Mouse (Mus musculus) small intestine, adult 2 months (tissue): ENCODE measurements around the gene Adamtsl4. TPM values are rescaled to one million over a fixed set of nuclear protein-coding genes. Genes with fewer than 3 reads are reported as not detected.

Source experiments
- H3K27ac ChIP-seq: fragments of 200-500 bp; 2 replicates; pipeline ENCODE4 v1.5.1; 2012; ENCODE audit warnings: low read depth, low read length, control low read depth, inconsistent platforms; ENCODE audit not compliant: insufficient read depth
- H3K27me3 ChIP-seq: fragments of 200-500 bp; 2 replicates; pipeline ENCODE4 v1.6.1; 2012; ENCODE audit warnings: mild to moderate bottlenecking, moderate library complexity, low read length, inconsistent platforms; ENCODE audit not compliant: control insufficient read depth, insufficient read depth
- H3K36me3 ChIP-seq: fragments of 200-500 bp; 2 replicates; pipeline ENCODE4 v1.6.1; 2012; ENCODE audit warnings: mild to moderate bottlenecking, low read length, control low read depth, inconsistent platforms; ENCODE audit not compliant: control insufficient read depth, insufficient read depth
- H3K4me1 ChIP-seq: fragments of 200-500 bp; 2 replicates; pipeline ENCODE4 v1.6.1; 2012; ENCODE audit warnings: low read length, inconsistent platforms, mixed read lengths; ENCODE audit not compliant: control insufficient read depth, insufficient read depth, insufficient read length
- H3K4me3 ChIP-seq: fragments of 200-500 bp; 2 replicates; pipeline ENCODE4 v1.5.1; 2012; ENCODE audit warnings: low read depth, mild to moderate bottlenecking, control low read depth, inconsistent platforms, low read length, moderate library complexity
- CTCF ChIP-seq: fragments of 200-500 bp; IDR thresholded peaks from 2 replicates; pipeline ENCODE4 v1.5.1; 2012; ENCODE audit warnings: low read depth, mild to moderate bottlenecking, control low read depth, inconsistent platforms, low read length, moderate library complexity, mixed read lengths; ENCODE audit not compliant: insufficient replicate concordance, insufficient read length; ENCODE audit errors: extremely low read depth
- POLR2A ChIP-seq: fragments of 200-500 bp; IDR thresholded peaks from 2 replicates; pipeline ENCODE4 v1.6.1; 2012; ENCODE audit warnings: low read depth, mild to moderate bottlenecking, control low read depth, inconsistent platforms, low read length, moderate library complexity
- WGBS: fragments of 180-500 bp; shearing (Covaris S2); methylation state at CpG from one replicate; pipeline ENCODE4 v1.1.7; 2018; 5-methylcytosine and 5-hydroxymethylcytosine counted together
- polyA plus RNA-seq: library from polyadenylated mRNA; depleted of rRNA; stranded (reverse); fragments of >200 nt; gene quantifications from 2 replicates; pipeline ENCODE4 v1.2.3, GENCODE M21; 2012; rRNA removed

Adamtsl4 gene
- polyA plus RNA-seq, 1 experiment, result 8.2 TPM

DNA sequence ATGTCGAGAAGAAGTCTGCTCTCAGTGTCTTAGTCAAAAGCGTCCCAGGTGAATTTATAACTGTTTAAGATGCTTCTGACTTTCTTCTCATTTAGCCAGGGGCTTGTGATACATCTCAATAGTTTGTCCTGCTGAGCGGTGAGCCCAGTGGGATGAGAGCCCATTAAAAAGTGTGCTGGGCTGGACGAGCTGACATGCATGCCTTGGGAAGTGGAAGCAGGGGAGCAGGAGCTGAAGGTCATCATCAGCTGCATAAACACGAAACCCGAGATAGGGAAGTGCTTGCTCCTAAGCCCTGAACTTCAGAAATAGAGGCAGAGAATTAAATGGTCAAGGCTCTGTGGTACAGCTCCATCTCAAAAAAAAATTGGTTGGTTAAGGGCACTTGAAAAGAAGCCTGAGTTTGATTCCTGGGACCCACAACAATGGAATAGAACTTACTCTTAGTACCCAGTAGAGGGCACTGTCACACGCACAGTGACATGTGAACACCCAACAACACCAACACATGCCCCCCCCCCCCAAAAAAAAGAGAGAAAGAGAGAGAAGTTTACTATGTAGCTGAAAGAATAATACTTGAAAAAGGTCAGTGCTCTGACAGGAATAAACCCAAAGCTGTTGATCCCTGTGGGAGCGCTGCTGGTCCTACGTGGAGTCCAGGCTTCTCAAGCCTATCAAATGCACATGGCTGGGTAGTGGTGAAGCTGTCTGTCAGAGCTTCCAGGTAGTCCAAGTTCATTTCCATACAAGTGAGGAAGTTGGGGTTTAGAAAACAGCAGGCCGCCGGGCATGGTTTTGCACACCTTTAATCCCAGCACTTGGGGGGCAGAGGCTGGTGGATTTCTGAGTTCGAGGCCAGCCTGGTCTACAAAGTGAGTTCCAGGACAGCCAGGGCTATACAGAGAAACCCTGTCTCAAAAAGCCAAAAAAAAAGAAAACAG, 54.8 kb downstream of the Adamtsl4 start:
- 63% methylated on average over 12 of the region's 12 CpGs for WGBS
- H3K27me3 ChIP-seq, result no peaks in the 10 kb centered on the region
- TF ChIP-seq CTCF (peak; percentile 59; the same call in 1 of the 2 replicates), POLR2A (no peak)
- no peak overlapping the region for H3K4me3 ChIP-seq
- peaks cover 8% of the 10 kb centered on the region for H3K4me1 ChIP-seq
- peaks cover 61% of the 10 kb centered on the region for H3K36me3 ChIP-seq
- peak overlapping the region; percentile 56; the same call in 1 of the 2 replicates for H3K27ac ChIP-seq

DNA sequence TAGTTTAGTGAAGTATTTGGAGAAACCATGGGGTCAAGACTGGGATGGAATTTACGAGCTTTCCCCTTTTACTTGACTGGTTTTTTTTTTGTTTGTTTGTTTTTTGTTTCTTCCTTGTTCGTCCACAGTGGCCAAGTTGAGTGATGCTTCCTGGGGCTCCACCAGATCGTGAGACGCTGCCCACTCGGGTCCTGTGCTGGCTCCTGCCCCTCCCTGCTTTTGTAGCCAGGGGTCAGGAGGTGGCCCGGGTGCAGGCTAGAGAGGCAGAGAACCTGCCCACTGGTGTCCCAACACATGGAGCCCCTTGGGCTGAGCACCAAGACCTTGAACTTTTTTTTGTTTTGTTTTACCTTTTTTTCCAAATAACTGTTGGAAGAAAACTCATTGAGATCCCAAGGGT, 56.4 kb downstream of the Adamtsl4 start:
- WGBS, result 62% methylated on average over 6 of the region's 6 CpGs
- Histone ChIP-seq H3K36me3 (peaks cover 69% of the 10 kb centered on the region), H3K27ac (no peak overlapping the region), H3K4me1 (peaks cover 10% of the 10 kb centered on the region), H3K27me3 (no peaks in the 10 kb centered on the region), H3K4me3 (no peak overlapping the region)
- TF ChIP-seq POLR2A (no peak), CTCF (no peak)

DNA sequence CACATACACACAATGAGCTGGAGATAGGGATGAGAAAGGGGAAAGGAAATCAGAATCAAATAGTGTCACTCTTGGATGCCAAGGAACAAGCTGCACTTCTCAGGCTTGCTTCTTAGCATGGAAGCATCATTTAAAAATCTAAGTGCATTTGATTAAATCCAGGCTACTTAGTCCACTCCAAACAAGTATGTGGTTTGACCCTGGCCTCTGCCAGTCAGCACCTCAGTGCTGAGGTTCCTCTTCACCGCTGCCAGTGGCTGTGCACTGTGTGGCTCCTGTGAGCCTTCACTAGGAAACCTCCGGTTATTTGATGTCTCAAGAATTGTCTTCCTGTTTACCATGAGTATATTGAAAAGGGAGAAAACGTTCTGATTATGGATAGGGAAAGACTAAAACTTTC, 56.9 kb downstream of the Adamtsl4 start:
- H3K36me3 ChIP-seq, result peaks cover 69% of the 10 kb centered on the region
- 58% methylated on average over 3 of the region's 3 CpGs for WGBS
- no peak overlapping the region for H3K27ac ChIP-seq
- no peak overlapping the region for H3K4me3 ChIP-seq
- H3K4me1 ChIP-seq, result peaks cover 8% of the 10 kb centered on the region
- no peaks in the 10 kb centered on the region for H3K27me3 ChIP-seq
- TF ChIP-seq POLR2A, result no peak
- TF ChIP-seq CTCF, result no peak

DNA sequence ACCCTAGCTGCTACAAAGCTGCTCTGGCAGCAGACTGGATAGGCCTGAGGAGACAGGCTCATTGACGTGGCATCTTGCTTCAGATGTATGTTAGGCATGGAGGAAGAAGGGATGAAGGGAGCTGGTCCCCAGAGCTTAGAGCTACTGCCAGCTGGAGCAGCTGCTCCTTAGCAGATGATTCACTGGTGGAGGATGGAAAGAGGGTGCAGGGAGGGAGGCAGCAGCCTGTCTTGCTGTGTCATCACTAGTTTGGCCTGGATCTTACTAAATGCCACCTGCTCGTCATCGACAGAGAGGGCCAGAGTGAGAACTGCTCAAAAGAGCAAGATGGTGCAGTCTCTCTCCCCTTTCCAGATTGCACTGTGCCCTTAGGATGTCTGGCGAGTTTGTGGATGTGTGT, 58.0 kb downstream of the Adamtsl4 start:
- H3K36me3 ChIP-seq, result peaks cover 64% of the 10 kb centered on the region
- no peaks in the 10 kb centered on the region for H3K27me3 ChIP-seq
- H3K4me1 ChIP-seq, result peaks cover 5% of the 10 kb centered on the region
- WGBS, result 75% methylated on average over 4 of the region's 4 CpGs
- no peak for TF ChIP-seq POLR2A
- TF ChIP-seq CTCF, result no peak
- no peak overlapping the region for H3K27ac ChIP-seq
- H3K4me3 ChIP-seq, result no peak overlapping the region

DNA sequence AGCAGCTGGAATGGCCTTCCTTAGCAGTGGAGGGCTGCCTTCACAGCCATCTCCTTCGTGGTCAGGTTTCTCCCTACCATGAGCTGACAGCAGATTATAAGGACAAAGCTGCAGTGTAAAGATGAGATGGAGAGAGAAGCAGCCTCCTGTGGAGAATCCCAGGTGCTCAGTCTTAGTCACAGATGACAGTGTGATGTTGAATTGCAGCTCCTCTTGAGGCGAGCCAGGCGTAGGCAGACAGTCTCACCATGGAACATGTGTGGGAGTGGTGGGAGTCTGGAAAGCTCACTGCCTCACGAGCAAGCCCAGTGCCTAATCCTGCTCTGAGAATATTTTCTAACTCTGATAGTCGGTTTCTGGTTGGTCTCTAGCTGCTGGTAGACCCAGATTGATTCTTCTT, 60.0 kb downstream of the Adamtsl4 start:
- H3K4me3 ChIP-seq, result no peak overlapping the region
- WGBS, result 88% methylated on average over 5 of the region's 5 CpGs
- TF ChIP-seq CTCF (no peak), POLR2A (no peak)
- H3K36me3 ChIP-seq, result peaks cover 50% of the 10 kb centered on the region
- H3K27me3 ChIP-seq, result no peaks in the 10 kb centered on the region
- H3K27ac ChIP-seq, result no peak overlapping the region
- peaks cover 5% of the 10 kb centered on the region for H3K4me1 ChIP-seq

Other genes with a start within 250 kb of the Adamtsl4 start
- 0.81 and 0.85 TPM in 2 replicates for gene Ctsk, start 188.7 kb downstream of the Adamtsl4 start, polyA plus RNA-seq
- 11.4 and 26.7 TPM in 2 replicates for gene Ctss, start 161.1 kb downstream of the Adamtsl4 start, polyA plus RNA-seq
- not detected in 2 replicates for gene Hormad1, start 128.2 kb downstream of the Adamtsl4 start, polyA plus RNA-seq
- 1.8 and 4.8 TPM in 2 replicates for gene Golph3l, start 99.0 kb downstream of the Adamtsl4 start, polyA plus RNA-seq
- 5.2 and 10.1 TPM in 2 replicates for gene Ensa, start 62.9 kb downstream of the Adamtsl4 start, polyA plus RNA-seq
- gene Mcl1, start 29.1 kb downstream of the Adamtsl4 start, polyA plus RNA-seq, result 119 and 327 TPM in 2 replicates
- gene Ecm1, start 51.7 kb upstream of the Adamtsl4 start, polyA plus RNA-seq, result 157 and 174 TPM in 2 replicates
- gene Tars2, start 72.3 kb upstream of the Adamtsl4 start, polyA plus RNA-seq, result 10.9 and 21.3 TPM in 2 replicates
- gene Rprd2, start 130.9 kb upstream of the Adamtsl4 start, polyA plus RNA-seq, result 5.2 and 8.8 TPM in 2 replicates
- 1.7 and 4.5 TPM in 2 replicates for gene Prpf3, start 168.0 kb upstream of the Adamtsl4 start, polyA plus RNA-seq
- gene Mrps21, start 183.6 kb upstream of the Adamtsl4 start, polyA plus RNA-seq, result 39.5 and 51.8 TPM in 2 replicates
- 0.72 and 0.74 TPM in 2 replicates for gene Ciart, start 194.3 kb upstream of the Adamtsl4 start, polyA plus RNA-seq
- gene BC028528, start 204.1 kb upstream of the Adamtsl4 start, polyA plus RNA-seq, result 1.5 and 1.6 TPM in 2 replicates
- 126 and 211 TPM in 2 replicates for gene Aph1a, start 206.1 kb upstream of the Adamtsl4 start, polyA plus RNA-seq
- gene Car14, start 216.8 kb upstream of the Adamtsl4 start, polyA plus RNA-seq, result 0.75 and 0.81 TPM in 2 replicates
- 4.7 and 8.7 TPM in 2 replicates for gene Anp32e, start 241.3 kb upstream of the Adamtsl4 start, polyA plus RNA-seq